Comparison of ENCODE assay signal across 10 mouse cellular contexts in the genomic region with DNA sequence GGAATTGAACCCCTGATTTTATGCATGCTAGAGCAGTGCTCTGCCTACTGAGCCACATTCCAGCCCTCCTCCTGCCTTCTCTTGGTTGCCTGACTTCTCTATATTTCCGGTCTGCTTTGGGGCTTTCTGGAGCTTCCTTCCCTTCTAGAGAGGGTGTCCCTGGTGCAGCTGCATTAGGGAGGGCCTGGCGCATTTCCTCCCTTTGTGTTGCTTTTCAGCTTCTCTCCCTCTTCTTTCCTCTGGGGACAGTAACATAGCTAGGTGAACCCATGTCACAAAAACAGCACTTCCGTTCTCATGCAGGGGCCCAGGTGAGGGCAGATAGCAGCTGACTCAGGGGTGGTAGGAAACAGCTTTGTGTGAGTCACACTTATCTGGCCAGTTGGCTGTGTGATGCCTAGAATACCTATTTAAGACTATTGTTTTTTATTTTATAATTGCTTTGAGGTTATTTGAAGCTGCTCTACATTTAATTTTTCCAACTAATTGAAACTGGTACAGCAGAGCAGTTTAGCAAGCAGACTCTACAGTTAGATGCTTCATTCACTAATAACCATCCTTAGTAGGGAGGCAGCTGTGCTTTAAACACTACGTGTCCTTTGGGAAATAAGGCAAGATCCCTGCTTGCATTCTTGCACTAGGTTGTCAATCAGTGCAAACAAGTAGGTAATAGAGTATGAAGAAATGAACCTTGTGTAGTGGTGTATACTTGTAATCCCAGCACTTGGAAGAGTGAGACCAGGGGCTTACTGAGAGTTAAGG.
A peak's percentile ranks its signal among the peaks of the same experiment; 100 is the strongest.
DNase-seq lines count a peak whose midpoint lies in the region; ATAC-seq lines count a peak whose summit lies in the region.
"Had no signal": no experiment of that assay in that cellular context is flagged by ENCODE, and none has a peak within 500 bp of the region (broad histone marks: within the 10 kb centered on the region; RNA-seq: fewer than 3 reads in every experiment).

No protein-coding gene starts in this region.

- intact Hi-C loops in heart, postnatal 25 days (cut with DNase I) = no loop called here

- no peak overlapping the region for H3K4me2 ChIP-seq in heart, embryonic 11.5 days
- no peak overlapping the region for H3K4me2 ChIP-seq in neural tube, embryonic 13.5 days
- H3K4me2 ChIP-seq in forebrain, embryonic 14.5 days (ENCODE audit: low read length) = no peak overlapping the region
- H3K4me2 ChIP-seq: limb, embryonic 15.5 days had no signal

- H3K27me3 ChIP-seq in heart, embryonic 11.5 days (ENCODE audit: control insufficient read depth, insufficient read depth, low read length) = no peaks in the 10 kb centered on the region
- no peaks in the 10 kb centered on the region for H3K27me3 ChIP-seq in neural tube, embryonic 13.5 days
- no peaks in the 10 kb centered on the region for H3K27me3 ChIP-seq in forebrain, embryonic 14.5 days (replicated peaks; ENCODE audit: control insufficient read depth, insufficient read depth, low read length)
- H3K27me3 ChIP-seq: limb, embryonic 15.5 days had no signal

- ATAC-seq in heart, embryonic 11.5 days (replicated peaks; ENCODE audit: insufficient number of reproducible peaks, low FRiP score, low TSS enrichment) = no peak
- 0 out of 2 replicates have a peak, but pooled peaks have one; percentile 45 for ATAC-seq in neural tube, embryonic 13.5 days (ENCODE audit: low read depth)
- no peak for ATAC-seq in forebrain, embryonic 14.5 days
- ATAC-seq: forebrain, postnatal 0 days had no signal

- H3K9ac ChIP-seq in heart, embryonic 11.5 days (ENCODE audit: low read depth, low read length) = no peak overlapping the region
- no peak overlapping the region for H3K9ac ChIP-seq in neural tube, embryonic 13.5 days
- H3K9ac ChIP-seq in forebrain, embryonic 14.5 days (ENCODE audit: low read length) = no peak overlapping the region
- H3K9ac ChIP-seq: forebrain, postnatal 0 days; limb, embryonic 15.5 days had no signal

- H3K4me3 ChIP-seq in heart, embryonic 11.5 days (ENCODE audit: low read depth, low read length) = no peak overlapping the region
- no peak overlapping the region for H3K4me3 ChIP-seq in neural tube, embryonic 13.5 days
- H3K4me3 ChIP-seq in forebrain, embryonic 14.5 days (ENCODE audit: low read depth, low read length) = no peak overlapping the region
- H3K4me3 ChIP-seq: limb, embryonic 15.5 days had no signal

- no peak overlapping the region for H3K27ac ChIP-seq in heart, embryonic 11.5 days (ENCODE audit: low read depth, low read length)
- no peak overlapping the region; the same call in 1 of the 2 replicates for H3K27ac ChIP-seq in neural tube, embryonic 13.5 days (replicated peaks)
- H3K27ac ChIP-seq in forebrain, embryonic 14.5 days (ENCODE audit: low read depth, low read length) = no peak overlapping the region
- H3K27ac ChIP-seq: limb, embryonic 15.5 days had no signal

- no peaks in the 10 kb centered on the region for H3K4me1 ChIP-seq in heart, embryonic 11.5 days (ENCODE audit: control insufficient read depth, insufficient read depth, low read length)
- no peaks in the 10 kb centered on the region for H3K4me1 ChIP-seq in neural tube, embryonic 13.5 days (replicated peaks)
- no peaks in the 10 kb centered on the region for H3K4me1 ChIP-seq in forebrain, embryonic 14.5 days (ENCODE audit: control insufficient read depth, insufficient read depth, low read length)
- H3K4me1 ChIP-seq: limb, embryonic 15.5 days had no signal

- no peaks in the 10 kb centered on the region for H3K36me3 ChIP-seq in heart, embryonic 11.5 days (ENCODE audit: control insufficient read depth, insufficient read depth, low read length)
- H3K36me3 ChIP-seq in neural tube, embryonic 13.5 days = no peaks in the 10 kb centered on the region
- no peaks in the 10 kb centered on the region for H3K36me3 ChIP-seq in forebrain, embryonic 14.5 days (ENCODE audit: control insufficient read depth, insufficient read depth, low read length)
- H3K36me3 ChIP-seq: limb, embryonic 15.5 days had no signal

- DNase-seq in heart, adult 11 months = peak; percentile 97
- DNase-seq in neural tube, embryonic 10.5 days (ENCODE audit: extremely low spot score, low spot score) = no peak
- DNase-seq in heart, postnatal 25 days (ENCODE audit: low spot score) = peak; percentile 19
- DNase-seq in thymus, postnatal 25 days = peak; percentile 51
- no peak for DNase-seq in forebrain, embryonic 14.5 days (ENCODE audit: low spot score)
- DNase-seq in right cerebral cortex, postnatal 36 days (ENCODE audit: low spot score in 2 of 2) = no peak
- DNase-seq: forebrain, postnatal 0 days had no signal

- H3K9me3 ChIP-seq in heart, embryonic 11.5 days (replicated peaks; ENCODE audit: control insufficient read depth, low read length) = no peaks in the 10 kb centered on the region
- no peaks in the 10 kb centered on the region for H3K9me3 ChIP-seq in neural tube, embryonic 13.5 days
- no peaks in the 10 kb centered on the region for H3K9me3 ChIP-seq in forebrain, embryonic 14.5 days (replicated peaks; ENCODE audit: control insufficient read depth, low read length)
- H3K9me3 ChIP-seq: limb, embryonic 15.5 days had no signal

- WGBS in heart, embryonic 11.5 days (ENCODE audit: insufficient replicate concordance) = 54% methylated on average over 4 of the region's 4 CpGs
- 68% methylated on average over 4 of the region's 4 CpGs for WGBS in neural tube, embryonic 13.5 days
- WGBS in forebrain, embryonic 14.5 days = 80% methylated on average over 4 of the region's 4 CpGs

Comparison
In these comparisons a context has a peak if more than half of its experiments do, and no peak if none do; other contexts are left out.
1. DNase-seq: peak in heart, adult 11 months (single experiment), heart, postnatal 25 days (single experiment) and thymus, postnatal 25 days (single experiment); none in neural tube, embryonic 10.5 days (single experiment), forebrain, embryonic 14.5 days (single experiment) and right cerebral cortex, postnatal 36 days (0 of 2).